Mouse (Mus musculus): ENCODE data around the gene Hoxa10.

- TF ChIP-seq MAX (IDR thresholded peaks at IDR 0.05; ENCODE audit: low read depth) (no peak), CEBPB (IDR thresholded peaks at IDR 0.05; ENCODE audit: insufficient read depth, poor library complexity, severe bottlenecking) (no peak), POLR2A (IDR thresholded peaks at IDR 0.05; ENCODE audit: insufficient read length, low read depth) (no peak), TCF12 (IDR thresholded peaks at IDR 0.05; ENCODE audit: insufficient read depth, poor library complexity, severe bottlenecking) (no peak), MYOG (IDR thresholded peaks at IDR 0.05; ENCODE audit: control insufficient read depth in 1 of 3, insufficient read depth in 1 of 3, insufficient read length in 2 of 3, low read depth in 2 of 3) (no peak), USF1 (IDR thresholded peaks at IDR 0.05; ENCODE audit: low read depth) (no peak), POLR2AphosphoS2 (IDR thresholded peaks at IDR 0.05; ENCODE audit: insufficient read length, low read depth) (no peak), E2F4 (IDR thresholded peaks at IDR 0.05; ENCODE audit: insufficient read depth) (no peak), SRF (IDR thresholded peaks at IDR 0.05; ENCODE audit: control insufficient read depth, insufficient read length, low read depth) (no peak)
Observed at GRCm38 (mm10) chr6:52196811-52197210, 43.8 kb downstream of the Hoxa10 start.
